Mouse (Mus musculus) gonadal fat pad, adult 2 months (tissue): ENCODE data around the gene Dhrs11. TPM values are rescaled to one million over a fixed set of nuclear protein-coding genes. Genes with fewer than 3 reads are reported as not detected.
"Not testable (repeated sequence)": the region's sequence is repeated elsewhere in the genome, so short reads cannot be mapped to it uniquely, and the experiment has no call there.

Experiments used
- DNase-seq: peaks from one replicate; pipeline ENCODE4 v3.0.0-alpha.2; 2012; ENCODE audit warnings: low read depth
- polyA plus RNA-seq: library from polyadenylated mRNA; depleted of rRNA; stranded (reverse); fragments of >200 nt; gene quantifications from 2 replicates; pipeline ENCODE4 v1.2.3, GENCODE M21; 2012; rRNA removed

Gene Dhrs11
- 21.6 and 26.3 TPM in 2 replicates for polyA plus RNA-seq

- no peak for DNase-seq
Observed at GRCm38 (mm10) chr11:84828516-84829399, at the start of gene Dhrs11. Gene Dhrs11, minus strand, starts transcription at chr11:84828994.

GRCm38 (mm10) chr11:84876020-84876419 lies 47.2 kb upstream of the Dhrs11 start:
- DNase-seq = not testable (repeated sequence)

- no peak for DNase-seq
Observed at GRCm38 (mm10) chr11:84873042-84873833, 44.4 kb upstream of the Dhrs11 start.

GRCm38 (mm10) chr11:84871548-84872069 lies 42.8 kb upstream of the Dhrs11 start:
- no peak for DNase-seq

- no peak for DNase-seq
Observed at GRCm38 (mm10) chr11:84871046-84871445, 42.3 kb upstream of the Dhrs11 start.

- no peak for DNase-seq
Observed at GRCm38 (mm10) chr11:84870337-84871043, 41.7 kb upstream of the Dhrs11 start, which contains the start of gene Ggnbp2. Gene Ggnbp2, minus strand, starts transcription at chr11:84870817.

GRCm38 (mm10) chr11:84869537-84870232 lies 40.9 kb upstream of the Dhrs11 start:
- no peak for DNase-seq

- no peak for DNase-seq
Observed at GRCm38 (mm10) chr11:84868786-84869259, 40.0 kb upstream of the Dhrs11 start.

- DNase-seq = no peak
Observed at GRCm38 (mm10) chr11:84867586-84867985, 38.8 kb upstream of the Dhrs11 start.

GRCm38 (mm10) chr11:84865268-84865667 lies 36.5 kb upstream of the Dhrs11 start:
- no peak for DNase-seq

GRCm38 (mm10) chr11:84855285-84855684 lies 26.5 kb upstream of the Dhrs11 start:
- DNase-seq = no peak

- no peak for DNase-seq
Observed at GRCm38 (mm10) chr11:84847475-84848090, 18.8 kb upstream of the Dhrs11 start.

- DNase-seq = no peak
Observed at GRCm38 (mm10) chr11:84846741-84847474, 18.1 kb upstream of the Dhrs11 start.

GRCm38 (mm10) chr11:84839330-84839729 lies 10.5 kb upstream of the Dhrs11 start:
- no peak for DNase-seq

GRCm38 (mm10) chr11:84829495-84829894 lies 701 bp upstream of the Dhrs11 start:
- DNase-seq = not testable (repeated sequence)

- no peak for DNase-seq
Observed at GRCm38 (mm10) chr11:84827901-84828503, 792 bp downstream of the Dhrs11 start.

GRCm38 (mm10) chr11:84827492-84827891 lies 1.3 kb downstream of the Dhrs11 start:
- DNase-seq = no peak

- no peak for DNase-seq
Observed at GRCm38 (mm10) chr11:84826185-84826584, 2.6 kb downstream of the Dhrs11 start.

- no peak for DNase-seq
Observed at GRCm38 (mm10) chr11:84825261-84825807, 3.5 kb downstream of the Dhrs11 start.
